Mouse (Mus musculus) forebrain, embryonic 16.5 days (tissue): ENCODE results near the gene Mlxip. TPM values are rescaled to one million over a fixed set of nuclear protein-coding genes. Genes with fewer than 3 reads are reported as not detected.

Source experiments
- ATAC-seq: fragments of 200-750 bp; cut with Nextera tagmentation; 2 replicates; pipeline ENCODE4 v1.8.0; 2017; ENCODE audit warnings: mild to moderate bottlenecking, moderate library complexity
- H3K27ac ChIP-seq: fragments of 300-500 bp; sonication (generic); 2 replicates; pipeline ENCODE4 v1.5.1; 2014; ENCODE audit warnings: low read length, control low read depth
- H3K27me3 ChIP-seq: fragments of 300-500 bp; sonication (generic); replicated peaks from 2 replicates; pipeline ENCODE4 v1.6.1; 2014; ENCODE audit warnings: low read length; ENCODE audit not compliant: control insufficient read depth, insufficient read depth
- H3K36me3 ChIP-seq: fragments of 300-500 bp; sonication (generic); 2 replicates; pipeline ENCODE4 v1.6.1; 2014; ENCODE audit not compliant: control insufficient read depth, insufficient read depth
- H3K4me1 ChIP-seq: fragments of 300-500 bp; sonication (generic); replicated peaks from 2 replicates; pipeline ENCODE4 v1.6.1; 2014; ENCODE audit warnings: low read length; ENCODE audit not compliant: control insufficient read depth, insufficient read depth
- H3K4me2 ChIP-seq: fragments of 300-500 bp; sonication (generic); 2 replicates; pipeline ENCODE4 v1.6.1; 2014; ENCODE audit warnings: mild to moderate bottlenecking, low read length, control low read depth
- H3K4me3 ChIP-seq: fragments of 300-500 bp; sonication (generic); replicated peaks from 2 replicates; pipeline ENCODE4 v1.5.1; 2014; ENCODE audit warnings: mild to moderate bottlenecking, low read length, control low read depth
- H3K9ac ChIP-seq: fragments of 300-500 bp; sonication (generic); replicated peaks from 2 replicates; pipeline ENCODE4 v1.6.1; 2014; ENCODE audit warnings: low read depth, low read length, control low read depth
- H3K9me3 ChIP-seq: fragments of 300-500 bp; sonication (generic); 2 replicates; pipeline ENCODE4 v1.6.1; 2016; ENCODE audit warnings: low read length; ENCODE audit not compliant: control insufficient read depth
- WGBS: fragments of 180-500 bp; shearing (Covaris S2); extraction: QIAGEN DNeasy Blood & Tissue Kit; methylation state at CpG from one replicate; pipeline ENCODE4 v1.1.7; 2014; 5-methylcytosine and 5-hydroxymethylcytosine counted together
- polyA plus RNA-seq: library from polyadenylated mRNA; unstranded; fragments of >200 nt; fragmentation: Nextera tagmentation; extraction: Ambion mirVana; gene quantifications from 2 replicates; pipeline ENCODE4 v1.2.1, GENCODE M21; 2015

The Mlxip gene
- polyA plus RNA-seq, 1 experiment from 2014 or later = 18.0 TPM

DNA sequence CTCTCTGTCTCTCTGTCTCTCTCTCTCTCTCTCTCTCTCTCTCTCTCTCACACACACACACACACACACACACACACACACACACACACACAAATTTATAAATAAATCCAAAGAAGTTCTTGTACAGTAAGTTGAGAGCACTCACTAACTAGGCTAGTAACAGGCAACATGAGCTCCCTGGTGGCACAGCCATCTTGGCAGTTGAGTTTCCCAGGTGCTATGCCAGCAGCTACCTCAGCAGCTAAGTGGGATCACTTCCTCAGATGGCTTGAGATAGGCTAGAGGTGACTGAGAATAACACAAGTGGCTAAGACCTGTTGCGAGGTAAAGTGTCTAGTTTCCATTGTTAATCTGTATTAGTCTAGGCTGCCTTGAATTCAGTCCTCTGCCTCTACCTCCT lies 44.7 kb downstream of the Mlxip start:
- Histone ChIP-seq H3K4me1 (peaks cover 8% of the 10 kb centered on the region), H3K9ac (no peak overlapping the region), H3K4me3 (no peak overlapping the region), H3K9me3 (no peaks in the 10 kb centered on the region), H3K4me2 (no peak overlapping the region), H3K27me3 (no peaks in the 10 kb centered on the region), H3K27ac (no peak overlapping the region), H3K36me3 (no peaks in the 10 kb centered on the region; the same call in 1 of the 2 replicates)
- 100% methylated on average over 1 of the region's 1 CpGs for WGBS
- no peak for ATAC-seq

DNA sequence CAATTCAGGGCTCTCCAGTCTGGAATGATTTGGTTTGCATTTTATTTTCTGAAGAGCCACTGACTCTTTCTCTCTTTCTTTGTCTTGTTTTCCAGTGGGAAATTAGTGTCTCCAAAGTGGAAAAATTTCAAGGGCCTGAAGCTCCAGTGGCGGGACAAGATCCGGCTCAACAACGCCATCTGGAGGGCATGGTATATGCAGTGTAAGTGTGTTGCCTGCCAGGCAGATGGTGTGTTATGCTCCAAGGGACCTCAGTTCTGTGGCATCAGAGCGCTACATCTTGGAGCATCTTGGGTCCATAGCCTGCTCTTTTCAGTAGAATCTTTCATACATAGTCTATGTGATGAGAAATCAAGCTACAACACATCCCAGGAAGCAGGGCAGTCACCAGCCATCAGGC lies 45.3 kb downstream of the Mlxip start:
- no peak overlapping the region for H3K27ac ChIP-seq
- H3K4me1 ChIP-seq = peaks cover 8% of the 10 kb centered on the region
- no peaks in the 10 kb centered on the region for H3K9me3 ChIP-seq
- H3K36me3 ChIP-seq = no peaks in the 10 kb centered on the region; the same call in 1 of the 2 replicates
- H3K9ac ChIP-seq = no peak overlapping the region
- WGBS = 76% methylated on average over 4 of the region's 4 CpGs
- no peak overlapping the region for H3K4me3 ChIP-seq
- no peak for ATAC-seq
- H3K4me2 ChIP-seq = no peak overlapping the region
- H3K27me3 ChIP-seq = no peaks in the 10 kb centered on the region

DNA sequence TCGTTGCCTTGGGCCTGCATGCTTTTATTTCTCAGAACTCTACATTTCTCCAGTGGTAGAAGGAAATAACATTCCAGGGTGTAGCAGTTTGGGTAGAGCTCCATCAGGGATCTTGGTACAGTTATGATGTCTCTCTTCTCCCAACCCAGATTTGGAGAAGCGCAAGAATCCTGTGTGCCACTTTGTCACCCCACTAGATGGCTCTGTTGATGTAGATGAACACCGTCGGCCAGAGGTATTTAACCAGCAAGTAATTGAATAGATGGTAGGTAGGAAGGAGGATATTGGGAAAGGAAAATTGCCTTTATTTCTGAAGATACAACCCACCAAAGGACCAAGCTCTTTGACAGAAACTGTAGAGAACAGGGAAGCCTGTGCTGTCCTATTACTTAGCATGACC lies 46.1 kb downstream of the Mlxip start:
- no peaks in the 10 kb centered on the region; the same call in 1 of the 2 replicates for H3K36me3 ChIP-seq
- no peak overlapping the region for H3K4me2 ChIP-seq
- no peak overlapping the region for H3K4me3 ChIP-seq
- no peak overlapping the region for H3K9ac ChIP-seq
- no peaks in the 10 kb centered on the region for H3K9me3 ChIP-seq
- 60% methylated on average over 4 of the region's 4 CpGs for WGBS
- H3K27me3 ChIP-seq = no peaks in the 10 kb centered on the region
- H3K4me1 ChIP-seq = peaks cover 8% of the 10 kb centered on the region
- no peak overlapping the region for H3K27ac ChIP-seq
- ATAC-seq = no peak

DNA sequence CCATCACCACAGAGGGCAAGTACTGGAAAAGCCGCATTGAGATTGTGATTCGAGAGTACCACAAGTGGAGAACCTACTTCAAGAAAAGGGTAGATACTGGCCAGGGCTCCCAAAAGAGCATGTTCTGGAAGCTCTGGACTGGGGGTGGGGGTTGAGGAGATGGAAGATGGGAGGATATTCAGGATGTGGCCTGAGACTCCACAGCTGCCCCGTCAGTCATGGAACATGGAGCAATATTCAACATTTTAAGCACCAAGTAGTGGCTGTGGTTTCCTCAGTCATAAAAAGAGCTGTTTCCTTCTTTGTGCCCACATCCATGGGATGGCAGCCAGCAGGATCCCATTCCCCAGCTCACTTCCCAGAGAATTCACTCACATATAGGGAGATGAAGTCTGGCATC lies 47.7 kb downstream of the Mlxip start:
- H3K36me3 ChIP-seq = peaks cover 2% of the 10 kb centered on the region; the same call in 1 of the 2 replicates
- WGBS = 93% methylated on average over 3 of the region's 3 CpGs
- ATAC-seq = no peak

DNA sequence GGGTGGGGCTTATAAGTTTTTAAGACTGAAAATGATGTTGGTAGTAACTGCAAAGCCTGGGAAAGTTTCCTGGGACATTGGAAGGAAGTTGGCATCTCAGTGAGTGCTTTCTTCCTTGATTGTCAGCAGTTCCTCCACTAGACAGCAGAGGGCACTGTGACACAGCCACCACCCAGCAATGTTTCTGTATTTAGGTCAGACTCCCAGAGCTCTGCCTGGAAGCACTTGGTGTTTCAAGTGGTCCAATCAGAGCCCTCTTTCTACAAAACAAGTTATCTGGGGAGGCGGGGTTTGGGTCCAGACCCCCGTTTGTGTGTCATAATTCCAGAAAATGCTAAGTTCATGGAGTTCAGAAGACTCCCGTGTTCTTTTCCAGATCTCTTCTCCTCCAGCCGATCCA lies 49.5 kb downstream of the Mlxip start:
- H3K4me2 ChIP-seq = no peak overlapping the region
- H3K36me3 ChIP-seq = peaks cover 6% of the 10 kb centered on the region; the same call in 1 of the 2 replicates
- H3K9me3 ChIP-seq = no peaks in the 10 kb centered on the region
- no peak overlapping the region for H3K4me3 ChIP-seq
- no peak overlapping the region for H3K9ac ChIP-seq
- H3K27me3 ChIP-seq = no peaks in the 10 kb centered on the region
- WGBS = 50% methylated on average over 4 of the region's 4 CpGs
- H3K4me1 ChIP-seq = no peaks in the 10 kb centered on the region
- no peak overlapping the region for H3K27ac ChIP-seq
- ATAC-seq = no peak

More for the DNA sequence above, 47.7 kb downstream of the Mlxip start:
- no peaks in the 10 kb centered on the region for H3K27me3 ChIP-seq
- no peaks in the 10 kb centered on the region for H3K9me3 ChIP-seq
- H3K27ac ChIP-seq = no peak overlapping the region
- no peak overlapping the region for H3K4me3 ChIP-seq
- H3K4me1 ChIP-seq = no peaks in the 10 kb centered on the region
- H3K9ac ChIP-seq = no peak overlapping the region
- no peak overlapping the region for H3K4me2 ChIP-seq

DNA sequence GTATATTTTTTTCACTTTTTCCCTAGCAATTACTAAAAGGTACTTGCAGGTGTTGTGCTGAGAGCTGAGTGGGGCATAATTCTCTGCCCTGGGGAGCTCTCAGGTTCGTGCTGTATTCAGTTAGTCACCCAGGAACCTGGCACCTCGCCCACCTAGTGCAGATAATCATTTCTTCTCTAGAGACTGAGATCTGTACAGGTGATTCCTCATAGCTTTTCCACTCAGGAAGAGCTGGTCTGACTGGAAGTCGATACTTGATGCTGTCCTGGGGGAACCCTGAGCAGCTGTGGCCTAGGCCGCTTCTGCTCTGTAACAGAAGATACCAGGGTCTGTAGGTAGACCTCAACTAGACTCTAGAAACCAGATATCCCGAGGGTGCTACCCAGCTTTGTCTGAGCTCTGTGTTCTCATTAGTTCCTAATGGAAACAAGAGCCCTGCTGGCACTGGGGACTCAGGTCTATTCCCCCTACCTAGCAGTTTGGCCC lies 50.3 kb downstream of the Mlxip start:
- Histone ChIP-seq H3K4me3 (no peak overlapping the region), H3K27ac (no peak overlapping the region), H3K36me3 (peaks cover 11% of the 10 kb centered on the region), H3K27me3 (no peaks in the 10 kb centered on the region), H3K9me3 (no peaks in the 10 kb centered on the region), H3K9ac (no peak overlapping the region), H3K4me1 (no peaks in the 10 kb centered on the region), H3K4me2 (no peak overlapping the region)
- no peak for ATAC-seq
- WGBS = 87% methylated on average over 5 of the region's 5 CpGs

DNA sequence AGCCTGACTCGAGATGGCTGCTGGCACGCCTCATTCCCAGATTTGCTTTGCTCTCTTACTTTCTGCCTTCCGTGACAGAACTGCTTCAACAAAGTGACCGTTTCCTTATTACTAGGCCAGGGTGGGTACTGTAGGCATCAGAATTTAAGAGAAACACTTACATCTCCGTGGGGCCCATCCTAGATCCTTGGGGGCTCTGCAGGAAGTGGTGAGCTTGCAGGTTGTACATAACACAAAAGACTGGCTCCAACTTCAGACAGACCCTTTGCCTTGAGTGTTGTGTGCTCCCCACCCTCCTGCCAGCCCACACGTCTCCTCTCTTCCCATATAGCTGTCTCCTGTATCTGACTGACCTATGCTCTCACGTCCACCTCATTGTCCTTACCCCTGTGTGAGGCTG lies 57.3 kb downstream of the Mlxip start:
- peaks cover 33% of the 10 kb centered on the region for H3K36me3 ChIP-seq
- no peak for ATAC-seq
- no peaks in the 10 kb centered on the region for H3K9me3 ChIP-seq
- H3K4me3 ChIP-seq = no peak overlapping the region
- no peak overlapping the region for H3K4me2 ChIP-seq
- WGBS = 90% methylated on average over 7 of the region's 7 CpGs
- H3K4me1 ChIP-seq = no peaks in the 10 kb centered on the region
- H3K9ac ChIP-seq = no peak overlapping the region
- no peak overlapping the region for H3K27ac ChIP-seq
- H3K27me3 ChIP-seq = no peaks in the 10 kb centered on the region

DNA sequence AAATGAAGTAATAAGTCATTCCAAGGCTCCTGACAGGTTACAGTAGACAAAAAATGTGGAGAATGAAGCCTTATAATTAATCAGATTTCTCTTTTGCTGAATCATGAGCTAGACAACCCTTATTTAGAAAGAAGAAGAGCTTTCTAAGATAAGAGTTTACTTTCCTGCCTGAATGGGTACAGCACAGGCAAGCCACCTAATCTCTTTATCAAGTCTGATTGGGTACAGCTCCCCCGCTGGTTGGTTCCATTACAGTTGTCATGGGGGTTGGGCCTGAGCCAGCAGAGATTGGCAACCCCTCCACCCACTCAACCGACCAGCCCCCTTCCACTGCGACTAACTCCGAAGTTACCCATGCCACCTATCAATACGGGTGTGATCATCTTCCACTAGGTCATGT lies 66.8 kb downstream of the Mlxip start:
- H3K9me3 ChIP-seq = no peaks in the 10 kb centered on the region
- H3K4me3 ChIP-seq = no peak overlapping the region
- no peak overlapping the region for H3K27ac ChIP-seq
- 62% methylated on average over 5 of the region's 5 CpGs for WGBS
- H3K9ac ChIP-seq = no peak overlapping the region
- H3K36me3 ChIP-seq = peaks cover 4% of the 10 kb centered on the region; the same call in 1 of the 2 replicates
- no peaks in the 10 kb centered on the region for H3K27me3 ChIP-seq
- H3K4me2 ChIP-seq = no peak overlapping the region
- no peaks in the 10 kb centered on the region for H3K4me1 ChIP-seq
- no peak for ATAC-seq

DNA sequence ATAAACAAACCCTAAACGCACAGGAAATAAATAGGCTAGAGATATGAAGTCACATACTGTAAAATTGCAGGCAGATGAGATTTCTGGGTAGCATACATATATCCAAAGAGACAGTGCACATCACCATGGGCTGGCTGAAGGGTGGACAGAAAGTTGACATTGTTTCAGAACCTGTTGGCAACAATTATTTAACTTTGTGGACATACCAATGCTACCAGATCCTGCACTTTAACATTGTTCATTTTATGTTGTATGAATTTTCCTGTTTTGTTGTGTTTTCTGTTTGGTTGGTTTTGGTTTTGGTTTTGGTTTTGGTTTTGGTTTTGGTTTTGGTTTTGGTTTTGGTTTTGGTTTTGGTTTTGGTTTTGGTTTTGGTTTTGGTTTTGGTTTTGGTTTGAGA lies 70.0 kb downstream of the Mlxip start:
- 90% methylated on average over 1 of the region's 1 CpGs for WGBS
- H3K27me3 ChIP-seq = no peaks in the 10 kb centered on the region

DNA sequence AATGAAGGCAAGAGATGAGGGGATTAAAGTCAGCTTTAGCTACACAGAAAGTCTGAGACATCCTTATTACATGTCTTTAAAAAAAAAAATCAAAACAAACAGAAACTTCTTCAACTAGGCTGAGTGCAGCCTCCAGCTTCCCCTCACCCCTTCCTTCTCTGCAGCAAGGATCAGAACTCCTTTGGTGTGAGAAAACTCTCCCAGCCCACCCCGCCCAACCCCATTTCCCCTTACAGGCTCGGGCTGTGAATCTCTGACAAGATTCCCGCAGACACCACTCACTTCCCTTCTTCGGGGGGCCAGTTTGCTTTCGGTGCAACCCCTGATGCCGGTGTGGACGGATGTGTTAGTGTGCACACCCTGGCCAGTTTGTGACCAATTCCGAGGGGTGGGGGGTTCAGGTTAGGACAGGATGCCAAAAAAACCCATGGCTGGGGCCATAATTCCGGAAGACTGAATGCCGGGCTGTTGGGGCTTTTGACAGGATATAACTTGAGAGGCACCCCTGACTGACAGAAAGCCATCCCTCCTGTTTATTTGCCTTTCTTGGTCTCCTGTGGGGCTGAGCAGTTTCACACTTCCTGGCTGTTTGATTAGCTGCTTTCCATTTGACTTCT lies 76.3 kb downstream of the Mlxip start:
- ATAC-seq = no peak
- H3K27me3 ChIP-seq = no peaks in the 10 kb centered on the region
- no peak overlapping the region for H3K9ac ChIP-seq
- H3K4me3 ChIP-seq = no peak overlapping the region
- no peak overlapping the region for H3K4me2 ChIP-seq
- 75% methylated on average over 10 of the region's 10 CpGs for WGBS
- no peak overlapping the region for H3K27ac ChIP-seq
- no peaks in the 10 kb centered on the region for H3K36me3 ChIP-seq
- H3K9me3 ChIP-seq = no peaks in the 10 kb centered on the region
- no peaks in the 10 kb centered on the region for H3K4me1 ChIP-seq

More for the DNA sequence above, 70.0 kb downstream of the Mlxip start:
- ATAC-seq = no peak
- H3K4me3 ChIP-seq = no peak overlapping the region
- H3K27ac ChIP-seq = no peak overlapping the region
- H3K36me3 ChIP-seq = no peaks in the 10 kb centered on the region
- no peaks in the 10 kb centered on the region for H3K9me3 ChIP-seq
- no peak overlapping the region for H3K9ac ChIP-seq
- H3K4me2 ChIP-seq = no peak overlapping the region
- H3K4me1 ChIP-seq = no peaks in the 10 kb centered on the region
